Mouse (Mus musculus) CH12F3 (cell line): ENCODE measurements around the gene Nbas.

Experiments
- in situ Hi-C: fragments of 300-500 bp; cut with MboI; formaldehyde crosslinking; loops from 2 replicates; pipeline ENCODE4 v1.14.3; 2020; ENCODE audit warnings: low sequenced_read_pairs

Nbas gene

DNA sequence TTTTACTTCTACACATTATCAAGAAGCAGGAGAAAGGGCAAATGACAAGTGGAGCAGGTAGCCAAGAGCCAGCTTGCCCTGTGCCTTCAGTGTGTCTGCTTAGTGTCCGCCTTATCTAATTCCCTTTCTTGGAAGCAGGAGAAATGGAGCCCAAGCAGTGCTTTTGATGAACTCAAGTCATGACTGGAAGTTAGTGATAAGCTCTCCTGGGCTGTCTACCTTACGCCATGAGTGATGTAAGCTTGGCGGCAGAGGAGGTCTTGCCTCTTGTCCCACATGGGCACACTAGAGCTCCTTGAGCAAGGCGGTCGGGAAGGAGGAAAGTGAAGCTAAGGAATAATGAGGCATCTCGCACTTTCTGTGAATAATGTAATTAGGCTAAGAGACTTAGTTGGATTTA is 250.5 kb downstream of the Nbas start:
- in situ Hi-C loops: no loop called here

- in situ Hi-C loops: no loop called here
These were observed 263.9 kb downstream of the Nbas start for GRCm38 (mm10) chr12:13532731-13533365.

DNA sequence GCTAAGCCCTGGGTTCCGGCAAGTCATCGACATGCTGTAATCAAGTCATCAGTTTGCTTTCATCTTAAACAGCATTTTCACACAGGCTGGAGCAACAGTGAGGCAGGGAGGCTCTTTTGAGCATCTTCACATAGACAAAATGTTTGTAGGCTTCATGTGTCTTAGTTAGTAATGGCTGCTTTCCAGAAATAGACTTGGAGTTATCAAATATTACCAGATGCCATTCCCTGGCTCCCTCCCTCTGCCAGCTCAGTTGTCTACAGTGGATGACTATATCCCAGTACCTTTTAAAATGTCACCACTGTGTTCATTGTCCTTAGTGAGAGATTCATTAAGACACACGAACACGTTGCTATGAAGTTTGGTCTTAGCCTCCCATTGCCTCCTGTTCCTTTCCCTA is 270.2 kb downstream of the Nbas start:
- in situ Hi-C loops: no loop called here

GRCm38 (mm10) chr12:13543806-13544205 is 274.9 kb downstream of the Nbas start:
- in situ Hi-C loops: no loop called here

DNA sequence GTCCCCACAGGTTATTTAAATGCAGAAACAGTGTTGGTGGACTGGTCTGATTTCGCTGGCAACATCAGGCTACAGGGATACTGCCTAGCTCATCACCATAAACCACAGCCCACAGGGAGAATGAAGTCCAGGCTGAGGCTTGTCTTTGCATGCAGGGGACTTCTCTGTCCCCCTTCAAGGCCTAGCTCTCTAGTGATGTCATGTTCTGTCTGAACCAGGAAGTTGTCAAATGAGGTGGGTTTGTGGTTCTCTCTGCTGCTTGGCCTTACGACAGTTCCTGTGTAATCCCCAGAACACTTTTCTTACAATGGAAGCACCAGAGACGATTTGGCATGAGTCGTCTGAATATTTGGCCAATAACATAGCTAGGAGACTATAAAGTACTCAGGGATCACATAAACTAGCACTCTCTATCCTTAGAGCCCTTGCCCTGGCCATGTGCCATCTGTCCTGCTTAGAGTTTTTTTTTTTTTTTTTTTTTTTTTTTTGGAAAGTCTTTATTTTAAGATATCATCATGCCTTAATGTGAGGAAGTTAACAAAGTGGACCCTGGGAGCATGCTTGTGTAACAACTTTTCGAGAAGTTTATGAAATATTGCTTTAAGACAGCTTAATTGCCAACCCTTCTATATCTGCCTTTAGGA is 294.8 kb downstream of the Nbas start:
- in situ Hi-C loops: no loop called here

DNA sequence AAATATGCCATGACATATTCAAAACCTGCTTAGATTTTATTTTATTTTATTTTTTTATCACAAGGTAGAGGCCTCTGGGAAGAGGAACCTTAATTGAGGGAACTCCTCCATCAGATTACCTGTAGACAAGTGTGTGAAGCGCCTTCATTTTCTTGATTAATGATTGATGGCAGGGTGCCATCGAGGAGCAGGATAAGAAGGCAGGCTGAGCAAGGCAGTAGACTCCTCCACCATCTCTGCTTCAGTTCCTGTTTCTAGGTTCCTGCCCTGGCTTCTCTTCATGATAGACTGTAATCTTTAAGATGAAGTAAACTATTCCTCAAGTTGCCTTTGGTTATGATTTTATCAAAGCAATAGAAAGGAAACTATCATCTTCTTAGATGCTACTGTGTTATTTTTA is 295.4 kb downstream of the Nbas start:
- in situ Hi-C loops: no loop called here

DNA sequence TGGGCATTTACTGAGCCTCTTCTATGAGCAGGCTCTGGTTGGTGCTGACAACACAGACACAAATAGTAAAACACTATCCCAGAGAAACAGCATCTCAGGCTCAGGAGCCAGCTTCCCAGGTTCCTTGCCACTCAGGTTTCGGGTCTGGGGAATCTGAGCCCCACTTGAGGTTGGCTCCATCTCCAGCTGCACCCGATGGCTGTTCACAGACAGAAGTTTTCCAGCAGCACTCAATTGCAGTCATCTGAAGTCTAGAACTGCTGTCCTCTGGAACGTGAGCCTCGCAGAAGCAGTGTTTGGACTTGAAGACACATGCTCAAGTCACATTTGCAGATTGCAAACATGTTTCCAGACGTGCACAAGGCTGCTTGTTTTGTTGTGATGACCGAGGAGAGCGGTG is 297.5 kb downstream of the Nbas start:
- in situ Hi-C loops: no loop called here

GRCm38 (mm10) chr12:13575158-13575557 is 306.2 kb downstream of the Nbas start:
- in situ Hi-C loops: no loop called here

GRCm38 (mm10) chr12:13575605-13576600 is 307.0 kb downstream of the Nbas start:
- in situ Hi-C loops: no loop called here

GRCm38 (mm10) chr12:13576761-13577160 is 307.8 kb downstream of the Nbas start:
- in situ Hi-C loops: no loop called here

GRCm38 (mm10) chr12:13580796-13581195 is 311.9 kb downstream of the Nbas start:
- in situ Hi-C loops: no loop called here

GRCm38 (mm10) chr12:13583386-13583785 is 314.5 kb downstream of the Nbas start:
- in situ Hi-C loops: no loop called here

- in situ Hi-C loops: no loop called here
These were observed 316.7 kb downstream of the Nbas start for GRCm38 (mm10) chr12:13585527-13586156.

DNA sequence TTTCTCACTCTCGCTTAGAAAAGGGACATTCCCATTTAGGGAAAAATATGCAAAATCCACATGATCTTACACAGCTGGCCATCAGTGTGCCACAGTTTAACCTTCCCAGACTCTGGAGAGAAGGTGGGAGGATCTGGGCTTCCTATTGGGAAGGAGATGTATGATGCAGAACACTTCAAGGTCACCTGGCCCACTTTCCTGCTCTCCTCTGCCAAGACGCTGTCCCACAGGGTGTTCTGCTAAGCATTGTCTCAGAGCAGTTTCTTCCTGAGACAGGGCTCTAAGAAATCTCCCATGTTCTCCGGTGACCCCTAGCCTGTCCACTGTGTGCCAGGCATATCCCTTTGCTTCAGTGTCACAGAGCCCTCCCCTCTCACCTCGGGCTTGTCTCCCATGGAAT is 318.7 kb downstream of the Nbas start:
- in situ Hi-C loops: no loop called here

GRCm38 (mm10) chr12:13589021-13589420 is 320.1 kb downstream of the Nbas start:
- in situ Hi-C loops: no loop called here

- in situ Hi-C loops: no loop called here
These were observed 326.0 kb downstream of the Nbas start for GRCm38 (mm10) chr12:13594746-13595469.

DNA sequence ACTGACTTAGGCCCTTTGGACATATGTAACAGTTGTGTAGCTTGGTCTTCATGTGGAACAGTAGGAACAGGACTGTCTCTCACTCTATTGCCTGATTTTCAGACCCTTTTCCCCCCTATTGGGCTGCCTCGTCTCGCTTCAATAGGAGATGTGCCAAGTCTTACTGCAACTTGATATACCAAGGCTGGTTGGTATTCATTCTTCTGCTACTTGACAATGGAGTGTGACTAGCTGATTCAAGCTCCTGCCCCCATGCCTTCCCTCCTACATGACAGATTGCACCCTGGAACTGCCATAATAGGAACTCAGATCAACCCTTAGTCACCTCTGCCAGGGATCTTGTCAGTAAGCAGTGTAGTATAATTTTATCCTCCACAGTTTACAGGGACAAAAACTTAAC is 328.1 kb downstream of the Nbas start:
- in situ Hi-C loops: no loop called here

DNA sequence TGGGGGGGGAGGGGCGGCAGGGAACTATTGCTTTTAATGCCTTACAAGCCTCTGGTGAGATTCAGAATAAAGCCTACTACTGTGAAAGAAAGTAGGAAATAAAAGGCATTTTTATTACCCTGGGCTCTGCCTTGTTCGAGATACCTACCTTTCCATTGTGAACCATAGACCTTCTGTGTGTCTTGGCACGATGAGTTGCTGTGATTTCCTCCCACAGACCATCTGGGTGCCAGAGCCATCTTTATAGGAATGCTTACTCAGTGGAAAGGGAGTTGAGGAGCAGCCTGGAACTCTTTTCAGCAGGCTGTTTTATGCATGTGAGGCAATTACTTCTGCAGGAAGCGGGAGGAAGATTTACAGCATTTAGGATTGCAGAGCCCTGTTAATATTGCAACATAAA is 329.6 kb downstream of the Nbas start:
- in situ Hi-C loops: no loop called here

DNA sequence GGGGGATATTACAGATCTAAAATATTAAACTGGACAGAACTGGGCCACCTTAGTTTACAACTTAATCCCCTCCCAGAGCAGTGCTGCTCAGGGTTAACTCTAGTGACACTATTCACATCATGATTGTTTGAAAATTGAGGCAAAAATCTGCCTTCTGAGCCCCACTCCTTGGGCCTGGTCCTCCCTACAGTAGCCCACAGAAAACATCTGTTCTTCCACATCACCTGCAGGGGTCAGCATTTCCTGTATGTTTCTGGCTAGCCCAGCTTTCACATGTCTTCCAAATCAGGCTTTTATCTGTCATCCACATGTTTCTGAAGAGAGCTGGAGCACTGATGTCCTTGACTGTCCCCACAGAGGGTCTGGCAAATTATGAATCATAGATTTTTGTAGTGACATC is 333.5 kb downstream of the Nbas start:
- in situ Hi-C loops: no loop called here

DNA sequence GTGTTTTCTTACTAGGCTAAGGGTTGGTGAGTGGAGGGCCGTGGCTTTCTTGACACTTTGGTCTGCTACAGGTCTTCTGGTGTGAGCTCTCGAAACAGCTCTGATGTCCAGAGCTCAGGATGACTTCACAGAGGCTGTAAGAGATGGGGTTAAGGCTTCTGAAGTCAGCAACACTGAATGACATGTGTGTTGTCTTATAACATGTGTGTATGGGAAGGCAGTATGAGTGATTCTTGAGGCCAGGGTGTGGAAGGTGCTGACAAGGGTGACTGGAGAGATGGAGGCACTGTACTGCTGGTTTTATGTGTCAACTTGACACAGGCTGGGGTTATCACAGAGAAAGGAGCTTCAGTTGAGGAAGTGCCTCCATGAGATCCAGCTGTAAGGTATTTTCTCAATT is 338.1 kb downstream of the Nbas start:
- in situ Hi-C loops: no loop called here

- in situ Hi-C loops: no loop called here
These were observed 340.1 kb downstream of the Nbas start for GRCm38 (mm10) chr12:13609027-13609426.
